Mouse (Mus musculus): ENCODE measurements around the gene 4930415O20Rik. TPM values are rescaled to one million over a fixed set of nuclear protein-coding genes. Genes with fewer than 3 reads are reported as not detected.
A peak's percentile ranks its signal among the peaks of the same experiment; 100 is the strongest.

Gene 4930415O20Rik
- polyA plus RNA-seq, 1 experiment from 2014 or later, result not detected

GRCm38 (mm10) chr15:98636517-98636916 is 65.7 kb downstream of the 4930415O20Rik start:
- Histone ChIP-seq H3K9ac (replicated peaks) (peak overlapping the region; percentile 90), H3K27me3 (peaks cover 31% of the 10 kb centered on the region), H3K4me3 (peak overlapping the region; percentile 78), H3K27ac (replicated peaks) (peak overlapping the region; percentile 97), H3K9me3 (no peaks in the 10 kb centered on the region), H3K4me1 (peaks cover 56% of the 10 kb centered on the region), H3K4me2 (replicated peaks) (peak overlapping the region; percentile 86), H3K36me3 (peaks cover 22% of the 10 kb centered on the region)
- 46% methylated on average over 5 of the region's 5 CpGs for WGBS
- no peak for ATAC-seq (ENCODE audit: low FRiP score, low read depth)

DNA sequence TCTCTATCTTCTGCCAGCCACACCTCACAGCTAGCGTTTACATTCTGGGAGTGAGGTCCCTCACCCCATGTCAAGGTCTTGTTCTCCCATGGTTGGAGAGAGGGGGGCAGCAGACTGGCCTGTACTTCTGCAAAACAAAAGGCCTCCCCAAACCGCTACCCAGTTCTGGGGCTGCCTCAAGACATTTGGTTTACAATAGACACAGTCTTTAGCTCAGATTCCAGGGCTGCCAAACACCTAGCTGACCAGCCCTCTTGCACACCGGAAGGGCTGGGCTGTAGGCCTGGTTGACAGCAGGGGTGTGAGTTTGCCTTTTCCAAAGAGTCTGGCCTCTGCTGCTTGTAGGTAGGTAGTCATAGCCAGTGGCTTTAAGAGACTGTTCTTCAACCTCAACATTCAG is 66.4 kb downstream of the 4930415O20Rik start:
- Histone ChIP-seq H3K9me3 (no peaks in the 10 kb centered on the region), H3K4me3 (peak overlapping the region; percentile 78; the same call in 1 of the 2 replicates), H3K27me3 (peaks cover 26% of the 10 kb centered on the region), H3K4me1 (peaks cover 50% of the 10 kb centered on the region), H3K9ac (replicated peaks) (no peak overlapping the region), H3K36me3 (peaks cover 29% of the 10 kb centered on the region), H3K27ac (replicated peaks) (no peak overlapping the region), H3K4me2 (replicated peaks) (peak overlapping the region; percentile 86)
- no peak for ATAC-seq (ENCODE audit: low FRiP score, low read depth)
- 46% methylated on average over 3 of the region's 3 CpGs for WGBS

Other genes with a start within 250 kb of the 4930415O20Rik start
- gene Olfr284, start 230.0 kb upstream of the 4930415O20Rik start, polyA plus RNA-seq (2016; fragmentation: Nextera tagmentation; extraction: Ambion mirVana), result not detected in 2 replicates
- gene Olfr283, start 190.1 kb upstream of the 4930415O20Rik start, polyA plus RNA-seq (2016; fragmentation: Nextera tagmentation; extraction: Ambion mirVana), result not detected in 2 replicates
- not detected in 2 replicates for gene Olfr282, start 139.8 kb upstream of the 4930415O20Rik start, polyA plus RNA-seq (2016; fragmentation: Nextera tagmentation; extraction: Ambion mirVana)
- gene Olfr281, start 118.4 kb upstream of the 4930415O20Rik start, polyA plus RNA-seq (2016; fragmentation: Nextera tagmentation; extraction: Ambion mirVana), result not detected in 2 replicates
- not detected in 2 replicates for gene OR5BS1P, start 101.1 kb upstream of the 4930415O20Rik start, polyA plus RNA-seq (2016; fragmentation: Nextera tagmentation; extraction: Ambion mirVana)
- not detected in 2 replicates for gene Lalba, start 88.3 kb upstream of the 4930415O20Rik start, polyA plus RNA-seq (2016; fragmentation: Nextera tagmentation; extraction: Ambion mirVana)
- gene Olfr279, start 78.6 kb upstream of the 4930415O20Rik start, polyA plus RNA-seq (2016; fragmentation: Nextera tagmentation; extraction: Ambion mirVana), result not detected in 2 replicates
- 171 and 175 TPM in 2 replicates for gene Kansl2, start 36.7 kb upstream of the 4930415O20Rik start, polyA plus RNA-seq (2016; fragmentation: Nextera tagmentation; extraction: Ambion mirVana)
- 63.3 and 63.9 TPM in 2 replicates for gene Ccnt1, start 81 bp upstream of the 4930415O20Rik start, polyA plus RNA-seq (2016; fragmentation: Nextera tagmentation; extraction: Ambion mirVana)
- 15.6 and 17.2 TPM in 2 replicates for gene Adcy6, start 39.1 kb downstream of the 4930415O20Rik start, polyA plus RNA-seq (2016; fragmentation: Nextera tagmentation; extraction: Ambion mirVana)
- gene Cacnb3, start 59.8 kb downstream of the 4930415O20Rik start, polyA plus RNA-seq (2016; fragmentation: Nextera tagmentation; extraction: Ambion mirVana), result 86.2 and 99.6 TPM in 2 replicates
- 24.4 and 29.3 TPM in 2 replicates for gene Ddx23, start 91.9 kb downstream of the 4930415O20Rik start, polyA plus RNA-seq (2016; fragmentation: Nextera tagmentation; extraction: Ambion mirVana)
- 8.0 and 8.3 TPM in 2 replicates for gene Rnd1, start 106.5 kb downstream of the 4930415O20Rik start, polyA plus RNA-seq (2016; fragmentation: Nextera tagmentation; extraction: Ambion mirVana)
- gene Ccdc65, start 137.2 kb downstream of the 4930415O20Rik start, polyA plus RNA-seq (2016; fragmentation: Nextera tagmentation; extraction: Ambion mirVana), result 0.87 and 1.8 TPM in 2 replicates
- gene Fkbp11, start 157.2 kb downstream of the 4930415O20Rik start, polyA plus RNA-seq (2016; fragmentation: Nextera tagmentation; extraction: Ambion mirVana), result 5.7 and 9.2 TPM in 2 replicates
- 56.0 and 64.4 TPM in 2 replicates for gene Arf3, start 192.2 kb downstream of the 4930415O20Rik start, polyA plus RNA-seq (2016; fragmentation: Nextera tagmentation; extraction: Ambion mirVana)
- gene Wnt10b, start 207.1 kb downstream of the 4930415O20Rik start, polyA plus RNA-seq (2016; fragmentation: Nextera tagmentation; extraction: Ambion mirVana), result 0.14 and 0.34 TPM in 2 replicates
- gene Wnt1, start 218.9 kb downstream of the 4930415O20Rik start, polyA plus RNA-seq (2016; fragmentation: Nextera tagmentation; extraction: Ambion mirVana), result 8.7 and 13.1 TPM in 2 replicates
- 0.61 and 1.3 TPM in 2 replicates for gene Ddn, start 238.5 kb downstream of the 4930415O20Rik start, polyA plus RNA-seq (2016; fragmentation: Nextera tagmentation; extraction: Ambion mirVana)